Mouse (Mus musculus) spleen, adult 2 months (tissue): ENCODE data around the gene Cox19. TPM values are rescaled to one million over a fixed set of nuclear protein-coding genes. Genes with fewer than 3 reads are reported as not detected.

ENCODE experiments used
- DNase-seq, 2 experiments: peaks; one replicate each; pipeline versions ENCODE4 v3.0.0 to v3.0.0-alpha.2; 2012 to 2021; ENCODE audit warnings: low spot score in 2 of 2, low read depth in 1 of 2
- H3K27ac ChIP-seq: fragments of 200-500 bp; 2 replicates; pipeline ENCODE4 v1.5.1; 2012; ENCODE audit warnings: low read length, inconsistent platforms; ENCODE audit not compliant: insufficient read depth
- H3K27me3 ChIP-seq: fragments of 200-500 bp; 2 replicates; pipeline ENCODE4 v1.6.1; 2012; ENCODE audit warnings: mild to moderate bottlenecking, moderate library complexity, low read length, inconsistent platforms; ENCODE audit not compliant: control insufficient read depth, insufficient read depth
- H3K36me3 ChIP-seq: fragments of 200-500 bp; 2 replicates; pipeline ENCODE4 v1.6.1; 2012; ENCODE audit warnings: mild to moderate bottlenecking, low read length, inconsistent platforms; ENCODE audit not compliant: control insufficient read depth, insufficient read depth
- H3K4me1 ChIP-seq: fragments of 200-500 bp; 2 replicates; pipeline ENCODE4 v1.6.1; 2011; ENCODE audit warnings: inconsistent platforms; ENCODE audit not compliant: control insufficient read depth, insufficient read depth, insufficient read length
- H3K4me3 ChIP-seq: fragments of 200-500 bp; 2 replicates; pipeline ENCODE4 v1.5.1; 2011; ENCODE audit warnings: mild to moderate bottlenecking, inconsistent platforms; ENCODE audit not compliant: insufficient read depth, insufficient read length; ENCODE audit errors: extremely low read depth
- CTCF ChIP-seq: fragments of 200-500 bp; IDR thresholded peaks from 2 replicates; pipeline ENCODE4 v1.5.1; 2011; ENCODE audit warnings: mild to moderate bottlenecking, inconsistent platforms; ENCODE audit not compliant: insufficient read depth, insufficient read length, insufficient replicate concordance; ENCODE audit errors: extremely low read depth
- POLR2A ChIP-seq: fragments of 200-500 bp; IDR thresholded peaks from 2 replicates; pipeline ENCODE4 v1.6.1; 2011; ENCODE audit warnings: low read depth, low read length, inconsistent platforms
- WGBS: fragments of 180-500 bp; shearing (Covaris S2); methylation state at CpG from one replicate; pipeline ENCODE4 v1.1.7; 2018; 5-methylcytosine and 5-hydroxymethylcytosine counted together
- polyA plus RNA-seq: library from polyadenylated mRNA; depleted of rRNA; stranded (reverse); fragments of >200 nt; gene quantifications from 2 replicates; pipeline ENCODE4 v1.2.3, GENCODE M21; 2012

Cox19 gene
- polyA plus RNA-seq, 1 experiment = 27.2 TPM

- 57% methylated on average over 7 of the region's 7 CpGs for WGBS
- Histone ChIP-seq H3K27ac (no peak overlapping the region), H3K4me3 (no peak overlapping the region), H3K4me1 (peaks cover 40% of the 10 kb centered on the region), H3K36me3 (no peaks in the 10 kb centered on the region), H3K27me3 (no peaks in the 10 kb centered on the region)
- DNase-seq = no peak
- TF ChIP-seq POLR2A (no peak), CTCF (no peak)
Measured at GRCm38 (mm10) chr5:139363858-139364257, 12.6 kb upstream of the Cox19 start.

GRCm38 (mm10) chr5:139359244-139359643 lies 8.0 kb upstream of the Cox19 start:
- DNase-seq = no peak
- WGBS = 86% methylated on average over 5 of the region's 5 CpGs
- H3K4me1 ChIP-seq = peaks cover under 1% of the 10 kb centered on the region; the same call in 1 of the 2 replicates
- H3K36me3 ChIP-seq = no peaks in the 10 kb centered on the region
- H3K27me3 ChIP-seq = no peaks in the 10 kb centered on the region
- H3K27ac ChIP-seq = no peak overlapping the region
- no peak for TF ChIP-seq CTCF
- H3K4me3 ChIP-seq = no peak overlapping the region

GRCm38 (mm10) chr5:139358653-139359052 lies 7.4 kb upstream of the Cox19 start:
- H3K36me3 ChIP-seq = no peaks in the 10 kb centered on the region
- 90% methylated on average over 2 of the region's 2 CpGs for WGBS
- no peak overlapping the region for H3K4me3 ChIP-seq
- H3K4me1 ChIP-seq = no peaks in the 10 kb centered on the region
- H3K27me3 ChIP-seq = no peaks in the 10 kb centered on the region
- TF ChIP-seq CTCF (peak; percentile 41; the same call in 1 of the 2 replicates), POLR2A (no peak)
- peak in 1 of 2 experiments; percentile 40 for DNase-seq
- H3K27ac ChIP-seq = no peak overlapping the region

- Histone ChIP-seq H3K27ac (no peak overlapping the region), H3K4me1 (no peaks in the 10 kb centered on the region), H3K36me3 (no peaks in the 10 kb centered on the region), H3K27me3 (no peaks in the 10 kb centered on the region), H3K4me3 (no peak overlapping the region)
- peak in 1 of 2 experiments; percentile 72 for DNase-seq
- TF ChIP-seq CTCF (peak; percentile 97), POLR2A (no peak)
- 37% methylated on average over 19 of the region's 19 CpGs for WGBS
Measured at GRCm38 (mm10) chr5:139355235-139355772, 4.1 kb upstream of the Cox19 start.

- DNase-seq = no peak
- 90% methylated on average over 11 of the region's 11 CpGs for WGBS
- H3K4me1 ChIP-seq = no peaks in the 10 kb centered on the region
- no peaks in the 10 kb centered on the region for H3K36me3 ChIP-seq
- no peak for TF ChIP-seq CTCF
- no peak overlapping the region for H3K27ac ChIP-seq
- H3K4me3 ChIP-seq = no peak overlapping the region
- no peaks in the 10 kb centered on the region for H3K27me3 ChIP-seq
Measured at GRCm38 (mm10) chr5:139353946-139354345, 2.7 kb upstream of the Cox19 start.

- DNase-seq = no peak
- 56% methylated on average over 10 of the region's 10 CpGs for WGBS
- no peaks in the 10 kb centered on the region for H3K4me1 ChIP-seq
Measured at GRCm38 (mm10) chr5:139353496-139353895, 2.3 kb upstream of the Cox19 start.

GRCm38 (mm10) chr5:139352317-139352716 lies 1.1 kb upstream of the Cox19 start, which contains the start of gene Cyp2w1:
Gene Cyp2w1, plus strand, starts transcription at chr5:139352617.
- no peak for DNase-seq
- 86% methylated on average over 6 of the region's 6 CpGs for WGBS
- TF ChIP-seq POLR2A (no peak), CTCF (no peak)
- Histone ChIP-seq H3K36me3 (no peaks in the 10 kb centered on the region), H3K4me3 (no peak within 1 kb of the TSS), H3K27ac (no peak within 1 kb of the TSS), H3K27me3 (no peaks in the 10 kb centered on the region), H3K4me1 (no peaks in the 10 kb centered on the region)

More at GRCm38 (mm10) chr5:139353496-139353895, 2.3 kb upstream of the Cox19 start:
- TF ChIP-seq POLR2A = no peak
- no peak for TF ChIP-seq CTCF
- Histone ChIP-seq H3K36me3 (no peaks in the 10 kb centered on the region), H3K27ac (no peak overlapping the region), H3K4me3 (no peak overlapping the region), H3K27me3 (no peaks in the 10 kb centered on the region)

GRCm38 (mm10) chr5:139351628-139352027 lies 410 bp upstream of the Cox19 start:
- H3K4me1 ChIP-seq = no peaks in the 10 kb centered on the region
- H3K27ac ChIP-seq = no peak overlapping the region
- no peaks in the 10 kb centered on the region for H3K36me3 ChIP-seq
- no peaks in the 10 kb centered on the region for H3K27me3 ChIP-seq
- 38% methylated on average over 8 of the region's 8 CpGs for WGBS
- TF ChIP-seq POLR2A (no peak), CTCF (no peak)
- H3K4me3 ChIP-seq = no peak overlapping the region
- no peak for DNase-seq
